Mouse (Mus musculus): Measurements from ENCODE around the gene Gm20388. TPM values are rescaled to one million over a fixed set of nuclear protein-coding genes. Genes with fewer than 3 reads are reported as not detected.
A peak's percentile ranks its signal among the peaks of the same experiment; 100 is the strongest.

The Gm20388 gene
- polyA plus RNA-seq, 1 experiment from 2014 or later: not detected

GRCm38 (mm10) chr8:121879712-121880111 lies 1969.1 kb downstream of the Gm20388 start:
- Histone ChIP-seq H3K4me1 (peaks cover 33% of the 10 kb centered on the region), H3K9ac (no peak overlapping the region), H3K36me3 (peaks cover 52% of the 10 kb centered on the region), H3K27me3 (replicated peaks) (0 out of 2 replicates have a peak, but pooled peaks cover 3% of the 10 kb centered on the region), H3K9me3 (replicated peaks) (no peaks in the 10 kb centered on the region), H3K27ac (no peak overlapping the region), H3K4me3 (no peak overlapping the region), H3K4me2 (no peak overlapping the region)
- 84% methylated on average over 3 of the region's 3 CpGs for WGBS (ENCODE audit: insufficient replicate concordance)
- ATAC-seq: no peak

DNA sequence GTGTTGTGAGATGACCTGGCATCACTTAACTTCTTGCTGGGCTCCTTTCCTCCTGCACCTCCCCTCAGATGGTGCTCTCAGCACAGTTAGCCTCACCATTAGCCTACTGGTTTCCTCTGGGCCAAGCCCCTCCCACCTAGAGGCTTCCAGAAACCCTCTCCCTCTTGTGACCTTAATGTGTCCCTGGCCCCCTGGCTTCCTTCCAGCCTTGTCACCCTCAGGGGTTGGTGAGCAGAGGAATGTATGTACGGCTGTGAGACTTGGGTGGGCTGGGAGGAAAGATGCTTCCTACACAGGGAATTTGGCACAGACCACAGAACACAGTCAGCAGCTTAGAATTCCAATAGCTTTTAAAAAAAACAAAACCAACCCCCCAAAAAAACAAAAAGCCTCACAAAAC lies 1970.2 kb downstream of the Gm20388 start:
- no peaks in the 10 kb centered on the region for H3K27me3 ChIP-seq (replicated peaks)
- no peak overlapping the region for H3K27ac ChIP-seq
- peaks cover 63% of the 10 kb centered on the region for H3K36me3 ChIP-seq
- peaks cover 22% of the 10 kb centered on the region for H3K4me1 ChIP-seq
- H3K9me3 ChIP-seq (replicated peaks): no peaks in the 10 kb centered on the region
- H3K4me3 ChIP-seq: no peak overlapping the region
- no peak overlapping the region for H3K4me2 ChIP-seq
- WGBS (ENCODE audit: insufficient replicate concordance): 82% methylated on average over 1 of the region's 1 CpGs
- H3K9ac ChIP-seq: no peak overlapping the region
- ATAC-seq: no peak

- H3K36me3 ChIP-seq: peaks cover 74% of the 10 kb centered on the region
- no peaks in the 10 kb centered on the region for H3K9me3 ChIP-seq (replicated peaks)
- H3K27ac ChIP-seq: no peak overlapping the region
- H3K4me1 ChIP-seq: peaks cover 16% of the 10 kb centered on the region; the same call in 1 of the 2 replicates
- whole genome bisulfite sequencing (ENCODE audit: insufficient replicate concordance): 84% methylated on average over 5 of the region's 5 CpGs
- H3K4me2 ChIP-seq: no peak overlapping the region
- H3K4me3 ChIP-seq: no peak overlapping the region
- ATAC-seq: no peak
- no peak overlapping the region for H3K9ac ChIP-seq
- no peaks in the 10 kb centered on the region for H3K27me3 ChIP-seq (replicated peaks)
Measured at GRCm38 (mm10) chr8:121881921-121882320, 1971.3 kb downstream of the Gm20388 start.

GRCm38 (mm10) chr8:121884181-121884580 lies 1973.5 kb downstream of the Gm20388 start:
- H3K4me3 ChIP-seq: no peak overlapping the region
- H3K27me3 ChIP-seq (replicated peaks): no peaks in the 10 kb centered on the region
- H3K9me3 ChIP-seq (replicated peaks): no peaks in the 10 kb centered on the region
- H3K4me1 ChIP-seq: peaks cover 6% of the 10 kb centered on the region; the same call in 1 of the 2 replicates
- H3K36me3 ChIP-seq: peaks cover 97% of the 10 kb centered on the region
- no peak overlapping the region for H3K9ac ChIP-seq
- H3K4me2 ChIP-seq: no peak overlapping the region
- ATAC-seq: no peak
- 83% methylated on average over 3 of the region's 3 CpGs for WGBS (ENCODE audit: insufficient replicate concordance)
- no peak overlapping the region for H3K27ac ChIP-seq

- WGBS (ENCODE audit: insufficient replicate concordance): 91% methylated on average over 9 of the region's 9 CpGs
- ATAC-seq: no peak
- peaks cover 5% of the 10 kb centered on the region; the same call in 1 of the 2 replicates for H3K4me1 ChIP-seq
- H3K4me3 ChIP-seq: no peak overlapping the region
- no peak overlapping the region for H3K4me2 ChIP-seq
- no peaks in the 10 kb centered on the region for H3K9me3 ChIP-seq (replicated peaks)
- H3K9ac ChIP-seq: no peak overlapping the region
- peaks cover 100% of the 10 kb centered on the region for H3K36me3 ChIP-seq
- no peak overlapping the region for H3K27ac ChIP-seq
- no peaks in the 10 kb centered on the region for H3K27me3 ChIP-seq (replicated peaks)
Measured at GRCm38 (mm10) chr8:121885001-121885400, 1974.4 kb downstream of the Gm20388 start.

DNA sequence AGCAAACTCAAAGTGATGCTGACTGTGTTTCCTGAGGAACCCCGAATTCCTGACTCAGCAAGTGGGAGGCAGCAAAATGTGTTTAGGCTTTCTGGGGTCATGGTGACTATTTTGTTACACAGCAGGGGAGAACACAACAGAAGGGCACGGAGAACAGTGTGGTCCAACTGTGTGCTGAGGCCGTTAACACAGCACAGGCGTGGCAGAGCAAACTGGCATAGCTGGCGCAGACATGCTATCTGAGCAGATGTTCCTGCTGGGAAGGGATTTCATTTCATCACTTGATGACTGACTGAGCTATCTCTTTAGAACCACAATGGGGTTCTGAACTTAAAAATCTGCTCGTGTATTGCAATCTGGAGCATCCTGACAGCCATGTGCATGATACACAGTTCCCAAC lies 1974.8 kb downstream of the Gm20388 start:
- H3K9ac ChIP-seq: no peak overlapping the region
- H3K4me3 ChIP-seq: no peak overlapping the region
- 85% methylated on average over 6 of the region's 6 CpGs for WGBS (ENCODE audit: insufficient replicate concordance)
- no peak overlapping the region for H3K4me2 ChIP-seq
- H3K9me3 ChIP-seq (replicated peaks): no peaks in the 10 kb centered on the region
- no peaks in the 10 kb centered on the region for H3K27me3 ChIP-seq (replicated peaks)
- 0 out of 2 replicates have a peak, but pooled peaks cover 1% of the 10 kb centered on the region for H3K4me1 ChIP-seq
- no peak overlapping the region for H3K27ac ChIP-seq
- ATAC-seq: no peak
- peaks cover 100% of the 10 kb centered on the region for H3K36me3 ChIP-seq

DNA sequence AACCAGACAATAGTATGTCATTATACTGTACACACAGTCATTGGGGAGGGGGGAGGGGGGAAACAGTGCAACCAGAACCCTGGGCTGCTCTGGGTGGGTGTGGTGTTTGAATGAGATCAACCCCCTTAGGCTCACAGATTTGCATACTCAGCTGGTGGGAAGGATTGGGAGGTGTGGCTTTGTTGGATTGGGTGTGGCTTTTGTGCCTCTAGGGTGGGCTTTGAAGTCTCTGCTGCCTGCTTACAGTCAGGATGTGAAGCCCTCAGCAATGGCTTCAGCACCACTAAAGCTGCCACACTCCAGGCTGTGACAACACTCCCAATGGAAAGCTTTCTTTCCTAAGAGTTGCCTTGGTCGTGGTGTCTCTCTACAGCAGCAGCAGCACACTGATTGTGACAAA lies 1976.9 kb downstream of the Gm20388 start:
- Histone ChIP-seq H3K4me3 (no peak overlapping the region), H3K4me2 (no peak overlapping the region), H3K9ac (no peak overlapping the region), H3K9me3 (replicated peaks) (no peaks in the 10 kb centered on the region), H3K27me3 (replicated peaks) (no peaks in the 10 kb centered on the region), H3K36me3 (peaks cover 100% of the 10 kb centered on the region), H3K4me1 (peaks cover 11% of the 10 kb centered on the region; the same call in 1 of the 2 replicates), H3K27ac (no peak overlapping the region)
- 69% methylated on average over 1 of the region's 1 CpGs for WGBS (ENCODE audit: insufficient replicate concordance)
- no peak for ATAC-seq

- WGBS (ENCODE audit: insufficient replicate concordance): 95% methylated on average over 1 of the region's 1 CpGs
- H3K36me3 ChIP-seq: peaks cover 100% of the 10 kb centered on the region
- H3K27ac ChIP-seq: no peak overlapping the region
- no peak overlapping the region for H3K4me2 ChIP-seq
- H3K9ac ChIP-seq: no peak overlapping the region
- ATAC-seq: no peak
- no peak overlapping the region for H3K4me3 ChIP-seq
- peaks cover 12% of the 10 kb centered on the region; the same call in 1 of the 2 replicates for H3K4me1 ChIP-seq
- no peaks in the 10 kb centered on the region for H3K9me3 ChIP-seq (replicated peaks)
- H3K27me3 ChIP-seq (replicated peaks): no peaks in the 10 kb centered on the region
Measured at GRCm38 (mm10) chr8:121889317-121889716, 1978.7 kb downstream of the Gm20388 start.

GRCm38 (mm10) chr8:121889810-121890785 lies 1979.5 kb downstream of the Gm20388 start:
- Histone ChIP-seq H3K4me2 (no peak overlapping the region), H3K4me3 (no peak overlapping the region), H3K9ac (no peak overlapping the region), H3K27ac (peak overlapping the region; percentile 5; the same call in 1 of the 2 replicates), H3K36me3 (peaks cover 100% of the 10 kb centered on the region), H3K27me3 (replicated peaks) (no peaks in the 10 kb centered on the region), H3K9me3 (replicated peaks) (no peaks in the 10 kb centered on the region), H3K4me1 (peaks cover 20% of the 10 kb centered on the region)
- 83% methylated on average over 15 of the region's 15 CpGs for WGBS (ENCODE audit: insufficient replicate concordance)
- no peak for ATAC-seq

GRCm38 (mm10) chr8:121892875-121893274 lies 1982.2 kb downstream of the Gm20388 start:
- WGBS (ENCODE audit: insufficient replicate concordance): 87% methylated on average over 5 of the region's 5 CpGs
- H3K4me1 ChIP-seq: peaks cover 48% of the 10 kb centered on the region
- H3K36me3 ChIP-seq: peaks cover 100% of the 10 kb centered on the region
- no peak overlapping the region for H3K4me2 ChIP-seq
- no peak overlapping the region for H3K9ac ChIP-seq
- H3K4me3 ChIP-seq: no peak overlapping the region
- ATAC-seq: no peak
- no peaks in the 10 kb centered on the region for H3K27me3 ChIP-seq (replicated peaks)
- H3K9me3 ChIP-seq (replicated peaks): no peaks in the 10 kb centered on the region
- H3K27ac ChIP-seq: no peak overlapping the region

- H3K27me3 ChIP-seq (replicated peaks): no peaks in the 10 kb centered on the region
- H3K36me3 ChIP-seq: peaks cover 80% of the 10 kb centered on the region
- no peaks in the 10 kb centered on the region for H3K9me3 ChIP-seq (replicated peaks)
- peak overlapping the region; percentile 0; the same call in 1 of the 2 replicates for H3K4me3 ChIP-seq
- peak overlapping the region; percentile 100; the same call in 1 of the 2 replicates for H3K27ac ChIP-seq
- H3K4me2 ChIP-seq: peak overlapping the region; percentile 30
- H3K9ac ChIP-seq: no peak overlapping the region
- H3K4me1 ChIP-seq: peaks cover 76% of the 10 kb centered on the region
- no peak for ATAC-seq
- WGBS (ENCODE audit: insufficient replicate concordance): 83% methylated on average over 7 of the region's 7 CpGs
Measured at GRCm38 (mm10) chr8:121895910-121896309, 1985.3 kb downstream of the Gm20388 start.

DNA sequence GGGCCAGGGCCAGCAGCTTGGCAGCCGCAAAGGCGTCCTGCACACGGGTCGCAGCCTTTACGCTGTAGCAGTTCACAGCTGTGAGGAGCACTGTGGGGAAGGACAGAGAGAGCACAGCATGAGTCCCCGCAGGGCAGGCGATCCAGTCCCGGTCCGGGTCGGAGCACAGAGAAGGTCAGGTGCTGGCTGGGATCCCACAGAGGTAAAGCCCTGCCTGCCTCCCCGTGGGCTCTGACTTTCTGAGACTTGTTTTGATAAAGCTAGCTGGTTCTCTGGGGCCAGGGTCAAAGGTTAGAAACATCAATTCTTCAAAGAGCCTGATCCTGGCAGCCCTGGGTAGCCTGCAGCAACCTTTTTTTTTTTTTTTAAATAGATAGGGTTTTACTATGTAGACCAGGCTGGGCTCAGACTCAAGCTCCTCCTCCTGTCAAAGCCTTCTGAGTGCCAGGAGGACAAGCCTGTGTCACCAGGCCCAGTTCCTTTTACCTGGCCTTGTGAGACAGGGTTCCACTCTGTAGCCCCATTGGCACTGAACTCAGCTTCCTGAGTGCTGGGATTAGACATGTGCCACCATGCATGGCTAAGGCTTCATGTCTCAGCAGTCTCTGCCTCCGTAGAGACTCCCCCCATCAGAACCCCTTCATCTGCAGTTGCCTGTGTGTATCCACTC lies 1986.0 kb downstream of the Gm20388 start:
- Histone ChIP-seq H3K9me3 (replicated peaks) (no peaks in the 10 kb centered on the region), H3K9ac (peak overlapping the region; percentile 85; the same call in 1 of the 2 replicates), H3K27ac (peak overlapping the region; percentile 100), H3K4me3 (peak overlapping the region; percentile 0; the same call in 1 of the 2 replicates), H3K4me2 (peak overlapping the region; percentile 75), H3K4me1 (peaks cover 76% of the 10 kb centered on the region), H3K36me3 (peaks cover 80% of the 10 kb centered on the region), H3K27me3 (replicated peaks) (no peaks in the 10 kb centered on the region)
- WGBS (ENCODE audit: insufficient replicate concordance): 83% methylated on average over 12 of the region's 12 CpGs
- no peak for ATAC-seq

Measured in liver, embryonic 12.5 days (tissue).